Mouse (Mus musculus): Measurements from ENCODE around the gene Tmem176b. TPM values are rescaled to one million over a fixed set of nuclear protein-coding genes. Genes with fewer than 3 reads are reported as not detected.

Tmem176b gene
- polyA plus RNA-seq, 1 experiment from 2014 or later, result 143 TPM

DNA sequence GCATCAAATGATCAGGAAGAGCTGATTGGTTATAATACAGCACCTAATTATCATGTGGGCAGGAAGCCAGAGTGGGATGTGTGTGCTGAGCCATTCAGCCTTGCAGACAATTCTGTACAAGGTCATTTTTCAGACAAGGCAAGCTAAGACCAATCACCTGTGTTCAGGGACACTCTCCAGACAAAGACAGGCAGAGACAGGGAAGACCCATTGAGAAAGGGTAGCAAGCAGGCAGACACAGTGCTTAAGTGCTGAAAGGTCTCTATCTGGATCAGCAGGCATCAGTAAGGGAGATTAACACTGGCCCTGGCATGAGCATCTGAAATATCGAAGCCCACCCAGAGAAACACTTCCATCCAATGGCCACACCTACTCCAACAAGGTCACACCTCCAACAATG is 56.9 kb downstream of the Tmem176b start:
- Histone ChIP-seq H3K9ac (ENCODE audit: low read depth, low read length) (no peak overlapping the region), H3K4me1 (ENCODE audit: control insufficient read depth, insufficient read depth, low read depth, low read length) (no peaks in the 10 kb centered on the region), H3K4me2 (ENCODE audit: low read length) (no peak overlapping the region), H3K27ac (ENCODE audit: low read depth, low read length) (no peak overlapping the region), H3K27me3 (replicated peaks; ENCODE audit: control insufficient read depth, insufficient read depth, low read length) (no peaks in the 10 kb centered on the region), H3K36me3 (ENCODE audit: control insufficient read depth, insufficient read depth, low read length) (no peaks in the 10 kb centered on the region), H3K9me3 (ENCODE audit: control insufficient read depth, low read length) (no peaks in the 10 kb centered on the region; the same call in 1 of the 2 replicates), H3K4me3 (ENCODE audit: low read length) (no peak overlapping the region)
- no peak for ATAC-seq
- 86% methylated on average over 1 of the region's 1 CpGs for WGBS

Other genes with a start within 250 kb of the Tmem176b start
- 41.9 and 45.6 TPM in 2 replicates for gene Repin1, start 247.6 kb downstream of the Tmem176b start, polyA plus RNA-seq (2015; fragmentation: Nextera tagmentation; extraction: Ambion mirVana)
- gene Gm44965, start 247.6 kb downstream of the Tmem176b start, polyA plus RNA-seq (2015; fragmentation: Nextera tagmentation; extraction: Ambion mirVana), result 0.87 TPM in 1 of 2 replicates, not detected in the other
- 11.4 and 13.8 TPM in 2 replicates for gene Zfp775, start 239.4 kb downstream of the Tmem176b start, polyA plus RNA-seq (2015; fragmentation: Nextera tagmentation; extraction: Ambion mirVana)
- 31.7 and 34.3 TPM in 2 replicates for gene AI854703, start 214.7 kb downstream of the Tmem176b start, polyA plus RNA-seq (2015; fragmentation: Nextera tagmentation; extraction: Ambion mirVana)
- gene Gimap8, start 194.3 kb downstream of the Tmem176b start, polyA plus RNA-seq (2015; fragmentation: Nextera tagmentation; extraction: Ambion mirVana), result 0.59 and 0.71 TPM in 2 replicates
- gene Gimap9, start 165.4 kb downstream of the Tmem176b start, polyA plus RNA-seq (2015; fragmentation: Nextera tagmentation; extraction: Ambion mirVana), result 1.8 and 2.3 TPM in 2 replicates
- gene Gimap4, start 156.9 kb downstream of the Tmem176b start, polyA plus RNA-seq (2015; fragmentation: Nextera tagmentation; extraction: Ambion mirVana), result 1.3 and 2.3 TPM in 2 replicates
- gene Gimap6, start 133.3 kb downstream of the Tmem176b start, polyA plus RNA-seq (2015; fragmentation: Nextera tagmentation; extraction: Ambion mirVana), result 7.5 and 8.1 TPM in 2 replicates
- 1.0 and 1.4 TPM in 2 replicates for gene Gm28053, start 122.9 kb downstream of the Tmem176b start, polyA plus RNA-seq (2015; fragmentation: Nextera tagmentation; extraction: Ambion mirVana)
- not detected in 2 replicates for gene Gimap7, start 122.9 kb downstream of the Tmem176b start, polyA plus RNA-seq (2015; fragmentation: Nextera tagmentation; extraction: Ambion mirVana)
- 4.8 and 5.7 TPM in 2 replicates for gene Gimap1, start 102.4 kb downstream of the Tmem176b start, polyA plus RNA-seq (2015; fragmentation: Nextera tagmentation; extraction: Ambion mirVana)
- gene Gimap5, start 95.3 kb downstream of the Tmem176b start, polyA plus RNA-seq (2015; fragmentation: Nextera tagmentation; extraction: Ambion mirVana), result 1.5 and 1.8 TPM in 2 replicates
- not detected in 2 replicates for gene Gimap3, start 70.6 kb downstream of the Tmem176b start, polyA plus RNA-seq (2015; fragmentation: Nextera tagmentation; extraction: Ambion mirVana)
- 28.1 and 30.8 TPM in 2 replicates for gene Tmem176a, start 577 bp downstream of the Tmem176b start, polyA plus RNA-seq (2015; fragmentation: Nextera tagmentation; extraction: Ambion mirVana)
- not detected in 2 replicates for gene Aoc1, start 31.4 kb upstream of the Tmem176b start, polyA plus RNA-seq (2015; fragmentation: Nextera tagmentation; extraction: Ambion mirVana)
- gene 1600015I10Rik, start 88.4 kb upstream of the Tmem176b start, polyA plus RNA-seq (2015; fragmentation: Nextera tagmentation; extraction: Ambion mirVana), result not detected in 2 replicates
- gene Doxl2, start 133.5 kb upstream of the Tmem176b start, polyA plus RNA-seq (2015; fragmentation: Nextera tagmentation; extraction: Ambion mirVana), result not detected in 2 replicates
- gene Svs1, start 145.4 kb upstream of the Tmem176b start, polyA plus RNA-seq (2015; fragmentation: Nextera tagmentation; extraction: Ambion mirVana), result not detected in 2 replicates
- gene Gpnmb, start 195.1 kb upstream of the Tmem176b start, polyA plus RNA-seq (2015; fragmentation: Nextera tagmentation; extraction: Ambion mirVana), result 0.23 and 0.51 TPM in 2 replicates
- gene Malsu1, start 232.3 kb upstream of the Tmem176b start, polyA plus RNA-seq (2015; fragmentation: Nextera tagmentation; extraction: Ambion mirVana), result 58.3 and 66.8 TPM in 2 replicates